ENCODE assay signal across 37 mouse cellular contexts in the genomic region with DNA sequence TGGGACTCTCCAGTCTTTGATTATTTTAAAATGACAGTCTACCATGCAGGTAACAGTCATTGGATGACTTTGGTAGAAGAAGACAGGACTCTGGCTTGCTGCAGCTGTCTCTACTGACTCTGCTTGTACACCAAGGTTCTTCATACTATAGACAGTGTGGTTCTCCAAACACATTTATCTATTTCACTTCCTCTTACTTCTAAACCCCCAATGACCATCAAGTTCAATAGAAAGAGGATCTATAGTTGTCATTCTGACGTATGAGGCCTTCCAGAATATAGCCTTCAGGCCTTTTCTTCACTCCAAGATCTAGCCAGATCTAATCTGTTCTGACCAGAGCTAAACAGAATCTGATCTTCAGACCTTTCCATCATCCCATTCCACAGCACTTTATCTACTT. TPM values are rescaled to one million over a fixed set of nuclear protein-coding genes. Genes with fewer than 3 reads are reported as not detected.
"Had no signal": no experiment of that assay in that cellular context is flagged by ENCODE, and none has a peak within 500 bp of the region (broad histone marks: within the 10 kb centered on the region; RNA-seq: fewer than 3 reads in every experiment).

No protein-coding gene starts in this region.

- H3K4me2 ChIP-seq: limb, embryonic 12.5 days; limb, embryonic 13.5 days; limb, embryonic 15.5 days; liver, embryonic 11.5 days; liver, embryonic 12.5 days; liver, embryonic 13.5 days; liver, embryonic 15.5 days; lung, embryonic 14.5 days; lung, embryonic 15.5 days; midbrain, embryonic 11.5 days; midbrain, embryonic 12.5 days; midbrain, embryonic 13.5 days; midbrain, embryonic 15.5 days had no signal

- H3K36me3 ChIP-seq: limb, embryonic 10.5 days; limb, embryonic 12.5 days; limb, embryonic 13.5 days; limb, embryonic 15.5 days; liver, embryonic 12.5 days; liver, embryonic 13.5 days; liver, embryonic 15.5 days; lung, embryonic 15.5 days; midbrain, embryonic 10.5 days; midbrain, embryonic 12.5 days; midbrain, embryonic 13.5 days; midbrain, embryonic 15.5 days had no signal

- H3K9ac ChIP-seq: limb, embryonic 12.5 days; limb, embryonic 13.5 days; limb, embryonic 15.5 days; liver, embryonic 12.5 days; liver, embryonic 13.5 days; liver, embryonic 14.5 days; liver, embryonic 15.5 days; liver, postnatal 0 days; lung, embryonic 14.5 days; lung, embryonic 15.5 days; midbrain, embryonic 12.5 days; midbrain, embryonic 13.5 days; midbrain, embryonic 15.5 days had no signal

- ATAC-seq: liver, embryonic 12.5 days; liver, postnatal 0 days; lung, postnatal 0 days; midbrain, embryonic 13.5 days; midbrain, embryonic 15.5 days; midbrain, embryonic 16.5 days had no signal

- H3K9me3 ChIP-seq: limb, embryonic 10.5 days; limb, embryonic 12.5 days; limb, embryonic 13.5 days; limb, embryonic 15.5 days; liver, embryonic 12.5 days; liver, embryonic 13.5 days; liver, embryonic 15.5 days; lung, embryonic 15.5 days; midbrain, embryonic 10.5 days; midbrain, embryonic 12.5 days; midbrain, embryonic 13.5 days; midbrain, embryonic 15.5 days had no signal

- H3K4me3 ChIP-seq: left cerebral cortex, adult 2 months; limb, embryonic 10.5 days; limb, embryonic 12.5 days; limb, embryonic 13.5 days; limb, embryonic 15.5 days; liver, embryonic 12.5 days; liver, embryonic 13.5 days; liver, embryonic 15.5 days; lung, embryonic 15.5 days; megakaryocyte, embryonic 14.5 days; midbrain, embryonic 10.5 days; midbrain, embryonic 12.5 days; midbrain, embryonic 13.5 days; midbrain, embryonic 15.5 days; myocyte had no signal

- DNase-seq: left cerebral cortex, postnatal 4 days; liver; liver, embryonic 13.5 days; liver, postnatal 0 days; lung, adult 18-20 months; lung, adult 2 months; lung, embryonic 14.5 days; lung, postnatal 10 days; lung, postnatal 14 days; lung, postnatal 36 days; lung, postnatal 4 days; midbrain, embryonic 14.5 days had no signal

- H3K4me1 ChIP-seq: limb, embryonic 10.5 days; limb, embryonic 12.5 days; limb, embryonic 13.5 days; limb, embryonic 15.5 days; liver, embryonic 12.5 days; liver, embryonic 13.5 days; liver, embryonic 15.5 days; lung, embryonic 15.5 days; megakaryocyte, embryonic 14.5 days; midbrain, embryonic 10.5 days; midbrain, embryonic 12.5 days; midbrain, embryonic 13.5 days; midbrain, embryonic 15.5 days had no signal

- H3K27ac ChIP-seq: left cerebral cortex, adult 2 months; limb, embryonic 10.5 days; limb, embryonic 12.5 days; limb, embryonic 13.5 days; limb, embryonic 15.5 days; liver, embryonic 12.5 days; liver, embryonic 13.5 days; liver, embryonic 14.5 days; liver, embryonic 15.5 days; lung, embryonic 15.5 days; macrophage; midbrain, embryonic 10.5 days; midbrain, embryonic 12.5 days; midbrain, embryonic 13.5 days; midbrain, embryonic 15.5 days had no signal

- H3K27me3 ChIP-seq: limb, embryonic 12.5 days; limb, embryonic 13.5 days; limb, embryonic 15.5 days; liver, embryonic 12.5 days; liver, embryonic 13.5 days; liver, embryonic 15.5 days; lung, embryonic 15.5 days; megakaryocyte, embryonic 14.5 days; midbrain, embryonic 12.5 days; midbrain, embryonic 13.5 days; midbrain, embryonic 15.5 days had no signal

RNA-seq across cellular contexts. Expression of gene Hcrtr2, which starts 23.6 kb away (rescaled TPM):
- total RNA-seq: megakaryocyte progenitor cell, adult 5-6 weeks; megakaryocyte, adult 5-6 weeks; megakaryocyte-erythroid progenitor cell, adult 5-6 weeks had no signal
- polyA plus RNA-seq: liver, adult 2 months; liver, embryonic 11.5 days; liver, embryonic 12.5 days; liver, embryonic 16.5 days; lung, postnatal 0 days; macrophage; myocyte had no signal
